Mouse (Mus musculus) adrenal gland, adult 8-10 months (tissue): Measurements from ENCODE around the gene Fam118a. TPM values are rescaled to one million over a fixed set of nuclear protein-coding genes. Genes with fewer than 3 reads are reported as not detected.
"Not testable (repeated sequence)": the region's sequence is repeated elsewhere in the genome, so short reads cannot be mapped to it uniquely, and the experiment has no call there.

Source experiments
- DNase-seq: peaks from one replicate; pipeline ENCODE4 v3.0.0; 2022
- total RNA-seq, 4 experiments: library from RNA; stranded (reverse); gene quantifications; 2 replicates each; pipeline ENCODE4 v1.2.4; 2022

Gene Fam118a
- total RNA-seq, 4 experiments from 2014 or later, result 12.6 to 17.2 (median 15.2) TPM

DNA sequence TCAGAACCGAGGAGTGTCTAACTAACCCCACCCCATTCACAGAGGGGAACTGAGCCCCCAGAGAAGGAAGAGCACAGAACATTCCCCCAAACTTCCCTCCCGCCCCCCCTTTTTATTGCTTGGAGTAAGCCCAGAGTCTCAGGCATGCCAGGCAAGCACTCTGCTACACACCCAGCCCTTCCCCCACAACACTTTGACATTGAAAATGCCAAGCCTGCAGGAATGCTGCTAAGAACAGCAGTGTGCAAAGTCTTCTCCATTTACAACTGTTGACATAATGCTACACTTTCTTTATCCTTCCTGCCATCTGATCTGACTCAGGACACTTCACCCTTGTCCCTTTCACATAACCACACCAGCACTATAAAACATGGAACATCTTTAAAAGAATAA, 16.1 kb upstream of the Fam118a start:
- no peak for DNase-seq

DNA sequence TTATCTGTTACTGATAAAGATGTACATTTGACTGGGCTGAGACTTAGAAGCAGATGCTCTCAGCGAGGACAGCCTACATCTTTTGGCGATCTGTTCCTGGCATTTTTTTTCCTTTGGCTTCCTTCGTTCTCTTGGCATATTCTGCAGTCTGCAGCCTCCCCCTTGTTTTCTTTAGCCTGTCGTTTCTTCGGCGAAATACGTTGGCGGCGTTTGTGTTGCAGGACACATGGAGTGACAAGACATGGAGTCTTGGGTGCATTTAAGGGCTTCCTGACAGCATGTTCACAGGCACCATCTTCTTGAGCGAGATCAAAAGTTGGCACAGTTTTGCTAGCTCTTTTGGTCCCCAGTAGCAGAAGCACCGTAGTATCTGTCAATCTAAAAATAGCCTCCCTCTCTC, 13.0 kb upstream of the Fam118a start:
- no peak for DNase-seq

DNA sequence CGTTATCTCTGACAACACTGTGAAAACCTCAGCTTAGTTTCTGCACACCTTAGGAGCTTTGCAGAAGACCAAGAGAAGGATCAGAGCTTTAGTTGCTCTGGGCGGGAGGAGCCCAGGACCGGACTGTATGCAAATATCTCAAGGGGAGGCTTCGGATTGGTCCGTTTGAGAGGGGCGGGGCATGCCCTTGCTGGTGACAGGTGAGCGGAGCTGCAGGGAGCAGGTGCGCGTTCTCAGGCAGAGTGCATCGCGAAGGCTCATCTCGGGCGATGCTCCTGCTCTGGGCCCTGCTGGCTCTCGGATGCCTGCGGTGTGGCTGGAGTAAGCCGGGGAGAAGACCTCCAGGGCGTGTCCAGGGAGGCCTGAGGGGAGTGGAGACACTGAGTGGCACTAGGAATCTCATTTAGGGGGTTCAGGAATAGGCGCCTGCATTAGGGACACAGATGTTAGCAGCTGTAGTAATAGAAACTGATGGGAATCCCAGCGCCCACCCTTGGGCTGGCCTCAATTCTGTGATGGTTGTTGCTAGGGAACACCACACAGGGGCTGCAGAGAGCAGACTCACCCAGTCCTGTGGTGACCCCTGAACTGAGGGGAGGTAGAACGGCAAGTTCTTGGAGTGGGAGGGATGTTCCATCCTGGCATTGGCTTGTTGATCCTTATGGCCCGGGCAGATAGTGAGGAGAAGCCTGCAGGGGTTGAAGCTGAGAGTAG, 11.6 kb upstream of the Fam118a start, which contains the start of gene Upk3a:
Upk3a (plus strand) TSS at position 191 of the 714 bp plus-strand sequence.
- DNase-seq, result no peak

DNA sequence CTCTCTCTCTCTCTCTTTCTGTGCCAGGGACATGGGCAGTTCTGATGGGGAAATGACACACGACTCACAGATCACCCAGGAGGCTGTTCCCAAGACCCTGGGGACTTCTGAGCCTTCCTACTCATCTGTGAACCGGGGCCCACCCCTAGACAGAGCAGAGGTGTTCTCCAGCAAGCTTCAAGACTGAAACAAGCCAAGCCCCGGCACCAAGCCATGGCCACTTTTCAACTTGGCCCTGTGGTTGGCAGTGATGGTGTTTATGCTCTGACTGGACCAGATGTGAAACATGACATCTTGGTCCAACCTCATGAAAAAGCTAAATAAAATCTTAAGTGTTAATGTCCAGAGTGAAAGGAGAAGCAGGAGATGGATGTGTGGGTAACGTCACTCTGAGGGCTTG, 6.5 kb upstream of the Fam118a start:
- DNase-seq, result no peak

DNA sequence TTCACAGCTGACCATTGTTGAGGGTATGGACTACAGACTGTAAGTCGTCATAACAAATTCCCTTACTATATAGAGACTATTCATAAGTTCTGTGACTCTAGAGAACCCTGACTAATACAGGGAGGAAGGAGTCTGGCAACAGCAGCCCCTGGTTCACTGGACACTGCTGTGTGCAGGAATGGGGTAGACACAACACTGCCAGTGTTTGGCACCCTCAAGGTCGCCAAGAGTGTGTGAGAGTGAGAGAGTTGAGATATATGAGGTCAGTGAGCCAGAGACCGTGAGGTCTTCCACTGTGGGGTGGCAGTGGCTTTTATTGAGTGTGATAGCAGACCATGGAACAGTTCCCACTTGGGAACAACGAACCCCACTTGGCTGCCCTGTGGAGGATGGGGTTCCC, 2.6 kb upstream of the Fam118a start:
- no peak for DNase-seq

DNA sequence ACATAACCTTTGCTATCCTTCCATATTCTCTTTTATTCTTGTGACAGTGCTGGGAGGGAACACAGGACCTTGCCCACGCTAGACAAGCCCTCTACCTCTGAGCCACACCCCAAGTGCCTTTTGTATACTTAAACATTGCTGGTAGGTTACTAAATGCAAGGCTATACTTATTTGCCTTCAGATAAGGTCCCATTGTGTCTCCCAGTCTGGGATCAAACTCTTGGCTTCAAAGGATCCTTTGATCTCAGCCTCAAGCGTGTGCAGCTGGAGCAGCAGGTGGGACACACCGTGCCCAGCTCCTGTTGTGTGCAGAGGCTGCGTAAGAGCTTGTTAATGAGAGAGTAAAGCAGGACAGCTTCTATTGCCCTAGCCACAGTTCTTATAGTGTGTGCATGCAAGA, 1.0 kb upstream of the Fam118a start:
- no peak for DNase-seq

DNA sequence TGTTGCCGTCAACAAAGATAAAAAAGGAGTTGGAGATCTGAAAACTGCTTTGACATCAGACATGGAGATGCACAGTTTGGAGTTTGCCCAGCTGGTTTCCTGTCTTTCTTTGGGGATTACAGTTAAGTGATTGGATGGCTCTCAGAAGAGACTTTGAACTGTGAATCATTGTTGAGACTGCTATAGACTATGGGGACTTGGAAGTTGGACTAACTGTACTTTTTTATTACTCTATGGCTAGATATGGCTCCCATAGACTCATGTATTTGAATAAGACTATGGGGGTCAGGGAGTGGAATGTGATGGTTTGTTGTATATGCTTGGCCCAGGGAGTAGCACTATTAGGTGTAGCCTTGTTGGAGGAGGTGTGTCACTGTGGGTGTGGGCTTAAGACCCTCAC, 1.9 kb downstream of the Fam118a start:
- DNase-seq, result not testable (repeated sequence)

DNA sequence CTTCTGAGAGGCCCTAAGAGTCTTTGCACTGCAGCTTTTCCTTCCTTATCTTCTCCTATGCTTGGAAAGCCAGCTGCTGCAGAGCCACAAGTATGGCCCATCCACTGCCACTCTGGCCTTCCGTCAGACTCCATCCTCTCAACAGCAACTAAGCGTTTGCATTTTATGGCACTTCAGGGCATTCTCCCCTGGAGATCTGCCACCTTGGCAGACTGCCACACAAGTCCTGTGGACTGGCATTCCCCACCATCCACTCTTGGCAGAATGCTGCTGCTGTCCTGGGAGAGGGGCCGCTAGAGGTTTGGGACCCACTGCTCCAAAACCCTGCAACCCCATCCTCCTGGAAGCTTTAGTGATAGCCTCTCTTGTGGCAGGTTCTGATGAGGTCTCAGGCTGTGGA, 3.1 kb downstream of the Fam118a start:
- no peak for DNase-seq

DNA sequence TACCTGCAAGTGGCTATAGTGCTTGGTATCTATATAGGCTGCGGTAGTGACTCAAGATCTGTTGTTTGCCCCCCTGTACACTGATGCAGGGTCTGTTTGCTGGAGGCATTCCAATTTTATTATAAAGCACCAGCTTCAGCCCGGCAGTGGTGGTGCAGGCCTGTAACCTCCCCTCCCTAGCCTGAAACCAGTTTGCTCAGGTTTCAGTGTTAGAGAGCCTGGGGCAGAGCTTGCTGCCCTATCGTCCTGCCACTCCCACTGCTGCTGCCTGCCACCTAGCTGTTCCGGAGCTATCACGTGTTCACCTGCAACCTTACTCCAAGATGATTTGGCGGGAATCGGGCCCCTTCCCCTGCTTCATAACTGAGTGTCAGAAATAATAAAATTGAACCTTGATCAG, 5.2 kb downstream of the Fam118a start:
- DNase-seq, result not testable (repeated sequence)

DNA sequence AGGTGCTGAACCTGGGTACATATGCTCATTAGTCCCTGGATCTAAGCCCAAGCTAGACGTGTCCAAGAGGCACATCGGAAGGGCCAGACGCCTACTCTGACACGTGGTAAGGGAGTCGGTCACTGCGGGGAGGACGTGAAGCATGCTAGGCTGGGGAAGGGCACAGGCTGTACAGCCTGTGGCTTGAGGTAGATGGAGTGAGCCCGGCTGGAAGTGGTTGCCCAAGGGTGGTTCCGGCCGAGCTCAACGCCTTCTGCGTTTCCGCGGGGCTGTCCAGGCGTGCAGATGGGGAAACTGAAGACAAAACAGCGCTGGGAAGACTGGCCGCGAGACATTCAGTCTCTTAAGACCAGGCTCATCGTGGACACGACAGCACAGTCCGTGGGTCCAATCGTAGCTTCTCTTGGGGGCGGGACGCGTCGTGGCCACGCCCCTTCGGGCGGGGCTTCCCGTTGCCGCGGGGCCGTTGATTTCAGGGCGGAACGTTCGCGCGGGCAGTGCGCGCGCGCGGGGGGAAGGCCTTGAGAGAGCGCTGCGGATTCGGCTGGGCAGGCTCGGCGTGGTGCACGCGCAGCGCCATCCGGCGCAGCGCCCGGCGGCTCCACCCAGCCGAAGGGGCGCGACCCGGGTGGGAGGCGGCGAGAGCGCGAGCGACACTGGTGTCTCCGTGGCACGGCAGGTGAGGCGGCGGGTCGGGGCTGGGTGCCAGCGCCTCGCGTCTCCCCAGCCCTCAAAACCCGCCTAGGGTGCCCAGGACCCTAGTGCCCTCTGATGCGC, 8.0 kb downstream of the Fam118a start:
- peak; percentile 97 for DNase-seq

DNA sequence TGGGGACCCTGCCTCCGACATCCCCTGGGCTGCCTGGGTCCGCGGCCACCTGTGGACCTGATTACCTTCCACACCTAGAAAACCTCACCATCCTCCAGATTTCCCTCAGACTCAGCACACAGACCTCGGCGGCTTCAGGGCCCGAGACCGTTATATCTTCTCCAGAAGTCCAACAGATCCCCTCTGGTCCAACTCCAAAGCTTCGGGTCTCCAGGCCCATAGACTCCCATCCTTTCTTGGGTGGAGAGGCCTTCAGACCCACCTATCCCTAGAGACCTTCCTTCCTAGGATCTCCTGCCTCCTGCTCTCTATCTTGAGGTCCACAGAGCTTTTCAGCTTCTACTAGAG, 8.6 kb downstream of the Fam118a start:
- no peak for DNase-seq

DNA sequence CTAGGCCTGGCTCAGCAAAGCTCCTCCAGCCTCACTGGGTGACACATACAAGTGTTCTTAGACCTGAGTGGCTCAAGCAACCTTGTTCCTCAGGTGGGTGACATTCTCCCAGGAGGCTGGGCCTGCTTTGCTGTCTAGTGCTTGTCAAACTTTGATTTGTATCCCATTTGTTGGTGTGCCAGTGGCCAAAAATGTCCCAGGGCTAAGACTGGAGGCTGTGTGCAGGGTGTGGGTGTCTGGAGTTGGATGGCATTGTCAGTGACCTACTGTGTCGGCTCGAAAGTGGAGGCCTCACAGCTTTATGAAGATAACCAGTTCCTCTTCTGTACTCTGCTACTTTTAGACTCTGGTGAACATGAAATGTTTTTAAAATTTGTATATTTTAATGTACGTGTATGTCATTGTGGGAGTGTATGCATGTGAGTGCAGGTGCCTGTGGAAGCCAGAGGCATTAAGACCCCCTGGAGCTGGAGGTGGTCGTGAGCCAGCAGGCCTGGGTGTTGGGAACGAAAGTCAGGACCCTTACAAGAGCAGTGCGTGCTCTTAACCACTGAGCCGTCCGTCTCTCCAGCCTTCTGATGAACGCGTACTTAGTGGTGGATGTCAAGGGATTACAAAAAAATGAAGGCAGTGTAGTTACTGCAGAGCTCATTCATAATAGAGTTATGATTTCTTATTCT, 12.9 kb downstream of the Fam118a start:
- no peak for DNase-seq

DNA sequence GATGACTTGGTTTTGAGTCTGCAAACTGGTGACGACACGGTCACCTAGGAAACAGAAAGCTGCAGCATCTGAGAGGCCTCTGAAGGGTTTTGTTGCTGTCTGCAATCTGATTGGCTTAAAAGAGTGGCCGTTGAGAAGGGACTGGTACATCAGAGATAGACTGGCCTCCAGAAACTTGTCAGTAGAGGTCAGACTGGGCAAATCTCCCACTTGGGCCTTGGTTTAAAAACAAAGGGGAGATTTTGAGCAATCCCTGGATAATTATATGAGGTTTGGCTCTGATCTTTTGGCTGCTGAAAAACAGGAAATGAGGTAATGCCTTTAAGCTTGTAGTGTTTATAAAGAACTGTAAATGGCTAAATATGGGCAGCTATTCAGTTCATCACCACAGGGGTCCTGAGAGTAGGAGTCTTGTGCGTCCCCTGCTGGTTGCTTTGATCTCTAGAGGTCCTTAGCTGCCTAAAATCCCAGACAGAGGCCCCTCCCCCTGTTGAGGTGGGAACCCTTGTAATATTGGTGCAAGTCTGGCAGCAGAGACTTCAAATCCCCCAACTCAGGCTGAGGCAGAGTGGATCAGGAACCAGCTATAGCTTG, 13.7 kb downstream of the Fam118a start:
- DNase-seq, result peak; percentile 75

DNA sequence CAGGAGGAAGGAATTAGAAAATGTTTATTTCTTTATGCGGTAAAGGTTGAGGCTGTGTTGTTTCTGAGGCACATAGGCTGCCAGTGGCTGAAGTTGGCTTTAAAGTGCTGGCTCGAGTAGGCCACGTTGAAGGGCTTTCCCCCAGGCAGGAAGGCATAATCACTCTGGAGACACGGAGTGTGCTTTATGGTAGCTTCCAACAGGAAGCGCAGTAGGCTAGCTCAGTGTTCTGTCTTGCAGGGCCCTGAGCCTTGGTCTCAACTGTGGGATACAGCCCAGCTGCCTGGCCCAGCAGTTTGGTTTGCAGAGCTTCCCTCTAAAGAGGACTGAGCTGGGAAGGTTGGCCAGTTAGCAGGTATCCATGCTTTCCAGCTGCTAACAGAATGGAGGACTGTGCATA, 14.4 kb downstream of the Fam118a start:
- no peak for DNase-seq

DNA sequence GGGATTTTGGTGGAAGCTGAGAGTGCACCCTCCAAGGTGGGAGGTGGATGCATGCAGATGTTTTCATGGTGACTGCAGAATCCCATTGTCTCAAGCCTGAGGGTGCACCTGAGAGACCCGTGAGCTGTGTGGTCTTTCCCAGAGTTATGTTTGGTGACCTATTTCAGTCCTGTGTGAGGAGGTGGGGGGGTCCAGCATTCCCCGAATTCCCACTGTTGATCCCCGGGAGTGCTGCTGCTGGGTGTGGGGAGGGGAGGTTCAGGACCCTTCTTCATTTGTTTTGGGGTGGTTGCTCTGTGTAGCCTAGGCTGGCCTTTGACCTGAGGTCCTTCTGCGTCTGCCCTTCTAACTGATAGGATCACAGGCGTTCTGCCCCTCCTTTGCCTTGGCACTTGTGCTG, 15.0 kb downstream of the Fam118a start:
- DNase-seq, result no peak

DNA sequence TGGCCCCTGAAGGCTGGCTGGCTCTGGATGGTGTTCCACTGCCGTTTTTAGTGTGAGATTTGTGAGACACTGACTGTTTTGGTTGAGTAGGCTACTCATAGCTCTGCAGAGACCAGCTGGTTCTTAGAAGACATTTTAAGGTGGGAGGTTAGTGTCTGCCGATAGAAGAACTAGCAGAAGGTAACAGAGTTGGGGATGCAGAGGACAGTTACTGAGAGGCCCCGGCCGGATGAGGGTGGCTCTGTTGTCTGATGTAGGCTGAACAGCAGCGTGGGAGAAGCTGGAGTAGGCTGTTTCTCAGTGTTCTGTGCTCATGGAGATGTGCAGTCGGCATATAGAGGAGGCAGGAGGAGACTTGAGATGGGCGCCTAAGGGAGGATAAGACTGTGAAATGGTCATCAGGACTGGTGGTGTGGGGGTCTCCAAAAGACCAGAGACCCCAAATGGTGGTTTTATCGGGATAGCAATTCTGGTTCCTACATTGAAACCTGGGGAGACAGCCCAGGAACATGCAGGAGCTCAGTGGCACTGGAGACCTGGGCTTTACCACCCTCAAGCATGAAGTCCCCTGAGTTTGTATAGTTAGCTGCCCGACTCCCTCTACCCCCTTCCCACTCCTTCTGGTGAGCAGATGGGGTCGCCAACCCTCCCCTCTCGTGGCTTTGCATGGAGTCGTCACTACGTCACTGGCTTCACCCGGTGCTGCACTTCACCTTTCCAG, 17.6 kb downstream of the Fam118a start:
- DNase-seq, result no peak

DNA sequence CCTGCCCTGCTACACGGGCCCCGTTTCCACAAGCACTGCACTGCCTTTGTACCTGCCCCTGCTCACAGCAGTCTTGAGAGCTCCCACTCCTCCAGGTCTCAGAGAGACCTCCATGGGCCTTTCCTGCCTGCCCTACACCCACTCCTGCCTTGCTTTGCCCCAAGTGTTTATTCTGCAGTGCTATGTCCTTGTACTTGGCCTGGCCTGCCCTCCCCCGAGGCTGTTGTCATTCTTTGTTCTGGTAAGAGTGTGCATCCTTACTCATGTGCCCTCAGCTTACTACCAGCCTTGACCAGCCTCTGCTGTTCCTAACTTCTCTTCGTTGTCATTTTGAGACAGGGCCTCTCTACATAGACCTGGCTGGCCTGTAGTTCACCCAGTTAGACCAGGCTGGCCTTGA, 19.1 kb downstream of the Fam118a start:
- DNase-seq, result peak; percentile 78

DNA sequence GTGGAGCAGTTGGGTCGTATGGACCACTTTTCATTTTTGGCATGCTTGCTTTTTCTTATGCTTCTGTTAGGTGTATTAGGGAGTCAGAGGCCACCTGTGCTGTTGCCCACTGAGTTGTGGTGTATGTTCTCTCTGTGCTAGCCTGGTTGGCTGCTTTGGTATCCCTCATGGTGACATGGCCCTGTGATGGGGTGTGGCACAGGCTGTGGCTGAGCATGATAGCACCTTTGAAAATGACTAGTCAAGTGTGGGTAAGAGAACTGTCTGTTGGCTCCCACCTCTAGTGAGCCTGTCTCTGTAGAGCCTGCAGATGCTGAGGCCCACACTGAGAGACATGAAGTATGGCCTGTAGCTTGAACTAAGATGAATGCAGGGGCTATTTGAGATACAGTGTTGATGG, 21.0 kb downstream of the Fam118a start:
- no peak for DNase-seq

DNA sequence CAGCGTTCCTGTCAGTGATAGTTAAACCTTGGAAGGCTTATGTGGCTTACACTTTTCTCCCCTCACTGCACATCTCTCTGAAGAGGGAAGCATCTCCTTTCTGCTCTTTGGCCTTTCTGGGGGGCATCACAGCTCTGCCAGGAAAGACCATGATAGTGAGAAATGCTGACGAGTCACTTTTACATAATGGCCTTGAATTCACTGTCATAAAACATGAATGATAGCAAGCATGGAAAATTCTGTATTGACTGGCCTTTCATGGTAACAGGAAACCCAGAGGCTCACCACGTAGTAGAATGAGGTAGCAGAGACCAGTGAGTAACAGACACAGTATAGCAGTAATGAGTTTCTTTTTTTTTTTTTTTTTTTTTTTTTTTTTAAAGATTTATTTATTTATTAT, 25.4 kb downstream of the Fam118a start:
- DNase-seq, result no peak

DNA sequence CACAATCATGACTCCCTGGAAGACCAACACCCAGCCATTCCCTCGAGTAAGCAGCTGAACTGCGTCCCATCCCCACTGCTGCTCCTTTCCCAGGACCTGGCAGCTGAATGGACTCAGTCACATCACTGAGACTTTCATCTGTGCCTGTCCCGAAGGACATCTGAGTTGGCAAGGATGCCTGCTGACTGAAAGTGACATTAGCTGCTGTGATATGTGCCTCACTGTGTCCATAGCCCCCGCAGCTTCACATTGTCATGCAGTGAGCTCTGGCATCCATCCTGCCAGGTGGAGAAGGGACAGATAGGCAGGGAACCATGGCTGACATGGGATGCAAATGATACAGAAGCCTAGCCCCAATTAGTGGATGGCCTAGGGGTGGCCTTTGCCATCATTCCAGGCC, 26.4 kb downstream of the Fam118a start:
- no peak for DNase-seq

DNA sequence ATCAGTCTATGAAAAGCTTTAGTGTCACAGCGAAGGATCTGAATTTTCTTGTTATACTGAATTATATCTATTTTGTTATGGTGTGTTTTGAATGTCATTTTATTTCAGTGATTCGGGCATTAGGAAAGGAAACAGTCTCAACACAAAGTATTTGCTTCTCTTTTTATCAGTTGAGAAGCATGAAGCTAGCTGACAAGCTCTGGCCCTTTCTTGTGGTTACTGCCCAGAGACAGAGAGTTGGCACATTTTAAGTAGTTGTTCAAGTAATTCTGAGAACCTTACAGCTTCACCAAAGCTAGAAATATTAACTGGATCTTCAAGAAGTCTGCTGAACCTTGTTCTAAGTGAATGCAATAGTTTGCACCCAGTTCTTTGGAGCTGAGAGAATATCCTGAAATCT, 34.7 kb downstream of the Fam118a start:
- no peak for DNase-seq

DNA sequence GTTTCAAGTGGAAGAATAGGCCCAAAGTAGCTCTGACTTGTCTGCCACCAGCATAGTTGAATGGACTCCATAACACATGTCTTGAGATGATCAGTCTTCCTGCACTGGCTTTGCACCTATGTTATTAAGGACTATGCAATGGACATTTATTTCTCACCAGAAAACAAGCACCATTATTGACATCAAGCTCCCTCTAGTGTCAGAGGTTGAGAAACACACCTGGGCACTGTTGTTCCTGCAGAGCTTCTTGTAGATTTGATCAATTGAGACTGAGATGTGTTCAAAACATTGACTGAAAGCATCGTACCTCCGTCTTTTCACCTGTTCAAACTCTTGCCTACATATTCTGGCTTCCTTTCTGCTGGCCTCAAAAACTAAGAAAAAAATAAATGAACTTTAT, 41.8 kb downstream of the Fam118a start:
- DNase-seq, result no peak

DNA sequence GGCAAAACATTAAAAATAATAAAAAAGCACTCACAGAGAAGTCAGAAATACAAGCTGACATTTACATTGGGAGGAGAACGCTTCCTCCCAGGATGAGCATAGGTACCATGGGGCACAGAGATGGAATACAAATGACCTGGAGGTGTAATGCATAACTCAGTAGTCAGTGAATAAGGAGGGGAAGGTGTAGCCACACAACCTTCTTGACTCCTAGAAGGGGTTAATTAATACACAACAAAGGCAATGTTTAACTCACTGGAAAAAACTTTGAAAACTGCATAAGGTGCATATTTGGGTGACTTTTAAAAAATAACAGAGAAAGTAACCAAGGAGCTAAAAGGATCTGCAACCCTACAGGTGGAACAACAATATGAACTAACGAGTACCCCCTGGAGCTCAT, 43.9 kb downstream of the Fam118a start:
- no peak for DNase-seq
